Mouse (Mus musculus): ENCODE measurements at regions not wholly inside any gene's neighbourhood (a gene's known extent, or its start where the extent isn't known, plus 50 kb on each side); places are given as distances from the start of the nearest gene placed in this dataset.

- TF ChIP-seq CTCF (IDR thresholded peaks at IDR 0.05; ENCODE audit: low read depth), result no peak
- TF ChIP-seq EP300 (IDR thresholded peaks at IDR 0.05; ENCODE audit: low read depth), result no peak
Observed at GRCm38 (mm10) chr11:19111916-19112575, 93.3 kb upstream of the Meis1 start.
